Mouse (Mus musculus): ENCODE measurements around the gene Tvp23a.

Tvp23a gene

DNA sequence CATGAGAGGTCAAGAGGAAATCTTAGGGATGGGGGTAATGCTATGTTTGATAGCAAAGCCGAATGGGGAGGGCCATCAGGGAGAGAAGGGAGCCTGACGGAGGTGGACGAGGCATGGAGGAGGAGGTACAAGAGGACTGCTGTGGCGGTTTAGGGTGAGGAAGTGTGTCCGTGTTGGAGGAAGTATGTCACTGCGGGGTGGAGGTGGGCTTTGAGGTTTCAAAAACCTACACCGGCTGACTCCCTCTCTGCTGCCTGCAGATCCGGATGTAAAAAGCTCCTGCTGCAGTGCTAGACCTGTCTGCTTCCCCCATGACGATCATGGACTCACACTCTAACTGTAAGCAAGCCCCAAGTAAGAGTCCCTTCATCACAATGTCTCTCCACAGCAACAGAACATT is 54.6 kb downstream of the Tvp23a start:
- DNase-seq, result no peak

- DNase-seq, result no peak
Measured at GRCm38 (mm10) chr16:10388634-10389365, 58.4 kb downstream of the Tvp23a start.

DNA sequence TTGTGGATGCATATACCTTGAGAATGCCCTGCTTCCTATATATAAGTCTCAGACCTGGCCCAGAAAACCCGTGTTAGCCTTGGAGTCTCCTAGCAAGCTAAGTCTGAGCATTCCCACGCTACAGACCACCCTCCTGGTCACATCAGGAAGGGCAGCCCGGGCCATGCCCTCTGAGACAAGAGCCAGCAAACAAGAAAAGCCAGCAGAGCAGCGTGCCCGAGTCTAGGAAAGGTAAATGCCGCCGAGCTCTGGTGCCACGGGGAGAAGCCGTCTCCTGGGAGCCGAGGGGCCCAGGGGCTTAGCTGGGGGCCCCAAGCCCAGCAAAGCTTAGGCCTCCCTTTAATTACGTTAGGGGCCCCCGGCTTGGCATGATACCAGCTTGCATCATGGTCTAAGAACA is 61.9 kb downstream of the Tvp23a start:
- DNase-seq, result no peak

- no peak for DNase-seq
Measured at GRCm38 (mm10) chr16:10384544-10384943, 62.6 kb downstream of the Tvp23a start.

DNA sequence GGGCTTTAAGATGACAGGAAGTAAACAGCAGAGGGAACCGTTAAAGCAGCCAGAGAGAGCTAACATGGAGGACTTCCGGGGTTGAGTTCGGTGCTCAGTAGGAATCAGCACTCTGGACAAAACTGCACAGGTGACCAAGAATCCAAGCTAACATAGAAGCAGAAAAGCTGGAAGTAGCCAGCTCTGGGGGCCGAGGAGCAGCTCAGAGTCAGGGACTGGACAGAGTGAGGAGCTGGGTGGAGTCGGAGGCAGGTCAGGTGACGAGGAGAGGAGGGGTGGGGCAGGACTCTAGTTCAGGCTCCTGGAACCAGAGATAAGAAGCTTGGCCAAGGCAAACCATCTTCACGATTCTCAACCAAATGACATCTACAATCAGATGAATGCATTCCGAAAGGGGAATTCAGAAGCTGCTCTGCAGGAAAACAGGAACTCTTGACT is 63.1 kb downstream of the Tvp23a start:
- peak; percentile 23 to 70 for DNase-seq

- DNase-seq, result no peak
Measured at GRCm38 (mm10) chr16:10379531-10379930, 67.6 kb downstream of the Tvp23a start.

- DNase-seq, result no peak
Measured at GRCm38 (mm10) chr16:10377286-10377685, 69.9 kb downstream of the Tvp23a start.

DNA sequence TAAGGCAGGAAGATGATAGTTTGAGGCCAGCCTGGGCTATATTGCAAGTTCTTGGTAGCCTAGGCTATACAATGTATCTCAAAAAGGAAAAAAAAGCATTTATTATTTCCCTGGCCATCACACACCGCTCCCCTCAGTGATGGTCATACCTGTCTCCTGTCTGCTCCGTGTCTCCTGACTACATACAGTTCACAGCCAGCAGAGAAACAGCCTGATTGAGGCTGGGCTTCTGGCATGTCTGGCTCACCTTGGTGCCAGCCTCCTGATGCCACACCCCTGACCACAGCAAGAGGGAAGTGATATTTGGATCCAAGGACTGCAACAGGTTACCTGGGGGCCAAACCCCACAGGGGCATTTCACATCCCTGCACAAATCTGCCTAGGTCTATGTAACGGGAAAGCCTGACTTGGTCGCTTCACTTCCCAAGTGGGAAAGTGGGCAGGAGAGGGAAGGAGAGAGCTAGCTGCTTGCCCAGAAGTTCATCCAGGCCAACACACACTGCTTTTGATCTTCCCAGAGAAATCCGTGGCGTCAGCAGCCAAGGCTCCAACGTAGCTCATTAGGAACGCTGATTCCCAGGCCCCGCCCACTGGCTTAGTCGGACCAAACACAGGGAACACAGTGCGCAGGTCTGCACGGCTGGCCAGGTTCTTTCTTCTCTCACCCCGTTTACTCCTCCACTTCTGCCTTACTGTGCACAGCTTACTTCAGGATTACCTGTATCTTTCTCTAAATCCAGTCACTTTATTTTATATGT is 72.7 kb downstream of the Tvp23a start:
- DNase-seq, result peak; percentile 72 to 75

GRCm38 (mm10) chr16:10372372-10372771 is 74.8 kb downstream of the Tvp23a start:
- no peak for DNase-seq
